Mouse (Mus musculus) colon, adult 2 months (tissue): ENCODE data around the gene Caly. TPM values are rescaled to one million over a fixed set of nuclear protein-coding genes. Genes with fewer than 3 reads are reported as not detected.

Experiments
- polyA plus RNA-seq: library from polyadenylated mRNA; depleted of rRNA; stranded (reverse); fragments of >200 nt; gene quantifications from 2 replicates; pipeline ENCODE4 v1.2.3, GENCODE M21; 2012; rRNA removed

Caly gene
- polyA plus RNA-seq = 4.1 and 5.0 TPM in 2 replicates

GRCm38 (mm10) chr7:140082242-140082678 is at the start of gene Caly:
Gene Caly, minus strand, starts transcription at chr7:140082548.

GRCm38 (mm10) chr7:140116329-140117054 is 34.1 kb upstream of the Caly start, which contains the start of gene Echs1:
Gene Echs1, minus strand, starts transcription at chr7:140116476.

GRCm38 (mm10) chr7:140115583-140116328 is 33.4 kb upstream of the Caly start, which contains the start of gene Paox:
Gene Paox, plus strand, starts transcription at chr7:140115799.

GRCm38 (mm10) chr7:140101993-140102860 is 19.9 kb upstream of the Caly start, which contains the start of gene Fuom:
Gene Fuom, minus strand, starts transcription at chr7:140102441.

GRCm38 (mm10) chr7:140092924-140093528 is 10.7 kb upstream of the Caly start, which contains the start of gene Prap1:
Gene Prap1, plus strand, starts transcription at chr7:140093395.

GRCm38 (mm10) chr7:140048361-140049114 is 33.8 kb downstream of the Caly start, which contains the start of gene Msx3:
Gene Msx3, minus strand, starts transcription at chr7:140049089.

GRCm38 (mm10) chr7:140036281-140037170 is 45.8 kb downstream of the Caly start, which contains the start of the genes Zfp511 and Tubgcp2:
Gene Zfp511, plus strand, starts transcription at chr7:140036391.
Gene Tubgcp2, minus strand, starts transcription at chr7:140036669.

Other genes with a start within 250 kb of the Caly start
- 0.21 and 0.38 TPM in 2 replicates for gene Adgra1, start 248.4 kb downstream of the Caly start, polyA plus RNA-seq
- 0.26 and 0.41 TPM in 2 replicates for gene Kndc1, start 187.9 kb downstream of the Caly start, polyA plus RNA-seq
- gene Utf1, start 138.8 kb downstream of the Caly start, polyA plus RNA-seq = 0.23 TPM in 1 of 2 replicates, not detected in the other
- gene 6430531B16Rik, start 103.8 kb downstream of the Caly start, polyA plus RNA-seq = 0.16 TPM in 2 replicates
- gene Adam8, start 90.0 kb downstream of the Caly start, polyA plus RNA-seq = 4.5 and 5.3 TPM in 2 replicates
- gene Zfp511, start 46.2 kb downstream of the Caly start, polyA plus RNA-seq = 55.6 and 88.0 TPM in 2 replicates
- gene Tubgcp2, start 45.9 kb downstream of the Caly start, polyA plus RNA-seq = 13.5 and 15.3 TPM in 2 replicates
- 0.08 and 0.16 TPM in 2 replicates for gene Msx3, start 33.5 kb downstream of the Caly start, polyA plus RNA-seq
- gene Prap1, start 10.8 kb upstream of the Caly start, polyA plus RNA-seq = 14.8 and 25.0 TPM in 2 replicates
- 100 and 110 TPM in 2 replicates for gene Fuom, start 19.9 kb upstream of the Caly start, polyA plus RNA-seq
- 8.3 and 9.1 TPM in 2 replicates for gene Paox, start 33.3 kb upstream of the Caly start, polyA plus RNA-seq
- 112 and 131 TPM in 2 replicates for gene Echs1, start 33.9 kb upstream of the Caly start, polyA plus RNA-seq
- 14.0 and 15.3 TPM in 2 replicates for gene Mtg1, start 55.0 kb upstream of the Caly start, polyA plus RNA-seq
- 0.93 and 1.4 TPM in 2 replicates for gene Sprn, start 72.3 kb upstream of the Caly start, polyA plus RNA-seq
- gene Olfr522, start 82.2 kb upstream of the Caly start, polyA plus RNA-seq = not detected in 2 replicates
- 0.10 TPM in 1 of 2 replicates, not detected in the other for gene Olfr523, start 90.7 kb upstream of the Caly start, polyA plus RNA-seq
- gene Olfr524, start 123.4 kb upstream of the Caly start, polyA plus RNA-seq = not detected in 2 replicates
- gene Cd163l1, start 135.7 kb upstream of the Caly start, polyA plus RNA-seq = 0.30 and 0.50 TPM in 2 replicates
- 0.16 TPM in 1 of 2 replicates, not detected in the other for gene 5830411N06Rik, start 164.7 kb upstream of the Caly start, polyA plus RNA-seq
- not detected in 2 replicates for gene Olfr525, start 238.3 kb upstream of the Caly start, polyA plus RNA-seq